In the genomic region with DNA sequence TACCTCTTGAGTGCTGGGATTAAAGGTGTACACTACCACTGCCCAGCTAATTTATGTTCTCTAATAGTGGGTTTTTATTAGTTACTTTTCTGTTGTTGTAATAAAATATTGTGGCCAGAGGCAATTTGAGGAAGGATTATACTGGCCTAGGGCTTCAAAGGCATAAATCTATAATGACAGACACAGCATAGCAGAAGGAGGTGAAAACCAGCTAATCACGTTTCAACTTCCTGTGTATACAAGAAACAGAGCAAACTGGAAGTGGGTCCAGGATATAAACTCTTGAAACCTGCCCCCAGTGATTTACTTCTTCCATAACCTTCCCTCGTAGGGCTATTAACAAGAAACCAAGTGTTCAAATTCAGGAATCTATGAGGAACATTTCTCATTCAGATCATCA, we compare ENCODE assay signal across 32 mouse cellular contexts.
"Had no signal": no experiment of that assay in that cellular context is flagged by ENCODE, and none has a peak within 500 bp of the region (broad histone marks: within the 10 kb centered on the region; RNA-seq: fewer than 3 reads in every experiment).

No protein-coding gene starts in this region.

- H3K9me3 ChIP-seq: limb, embryonic 10.5 days; limb, embryonic 12.5 days; limb, embryonic 13.5 days; limb, embryonic 15.5 days; liver, embryonic 12.5 days; liver, embryonic 13.5 days; liver, embryonic 15.5 days; lung, embryonic 15.5 days; megakaryocyte, embryonic 14.5 days; midbrain, embryonic 10.5 days; midbrain, embryonic 12.5 days; midbrain, embryonic 13.5 days; midbrain, embryonic 15.5 days; neural tube, embryonic 12.5 days had no signal

- H3K4me2 ChIP-seq: limb, embryonic 12.5 days; limb, embryonic 13.5 days; limb, embryonic 15.5 days; liver, embryonic 11.5 days; liver, embryonic 12.5 days; liver, embryonic 13.5 days; liver, embryonic 15.5 days; lung, embryonic 14.5 days; lung, embryonic 15.5 days; midbrain, embryonic 11.5 days; midbrain, embryonic 12.5 days; midbrain, embryonic 13.5 days; midbrain, embryonic 15.5 days; neural tube, embryonic 12.5 days had no signal

- H3K27ac ChIP-seq: limb, embryonic 10.5 days; limb, embryonic 12.5 days; limb, embryonic 13.5 days; limb, embryonic 15.5 days; liver, embryonic 12.5 days; liver, embryonic 13.5 days; liver, embryonic 14.5 days; liver, embryonic 15.5 days; lung, embryonic 15.5 days; macrophage; midbrain, embryonic 10.5 days; midbrain, embryonic 12.5 days; midbrain, embryonic 13.5 days; midbrain, embryonic 15.5 days; neural tube, embryonic 12.5 days had no signal

- H3K36me3 ChIP-seq: limb, embryonic 10.5 days; limb, embryonic 12.5 days; limb, embryonic 13.5 days; limb, embryonic 15.5 days; liver, embryonic 12.5 days; liver, embryonic 13.5 days; liver, embryonic 15.5 days; lung, embryonic 15.5 days; midbrain, embryonic 10.5 days; midbrain, embryonic 12.5 days; midbrain, embryonic 13.5 days; midbrain, embryonic 15.5 days; neural tube, embryonic 12.5 days had no signal

- ATAC-seq: liver, embryonic 12.5 days; liver, postnatal 0 days; lung, postnatal 0 days; midbrain, embryonic 13.5 days; midbrain, embryonic 15.5 days; midbrain, embryonic 16.5 days had no signal

- H3K4me1 ChIP-seq: limb, embryonic 10.5 days; limb, embryonic 12.5 days; limb, embryonic 13.5 days; limb, embryonic 15.5 days; liver, embryonic 12.5 days; liver, embryonic 13.5 days; liver, embryonic 15.5 days; lung, embryonic 15.5 days; megakaryocyte, embryonic 14.5 days; midbrain, embryonic 15.5 days; neural tube, embryonic 12.5 days had no signal

- H3K27me3 ChIP-seq: limb, embryonic 12.5 days; limb, embryonic 13.5 days; limb, embryonic 15.5 days; liver, embryonic 12.5 days; liver, embryonic 13.5 days; liver, embryonic 15.5 days; lung, embryonic 15.5 days; megakaryocyte, embryonic 14.5 days; midbrain, embryonic 12.5 days; midbrain, embryonic 13.5 days; midbrain, embryonic 15.5 days; neural tube, embryonic 12.5 days had no signal

- H3K4me3 ChIP-seq: limb, embryonic 10.5 days; limb, embryonic 12.5 days; limb, embryonic 13.5 days; limb, embryonic 15.5 days; liver, embryonic 12.5 days; liver, embryonic 13.5 days; liver, embryonic 15.5 days; lung, embryonic 15.5 days; megakaryocyte, embryonic 14.5 days; midbrain, embryonic 10.5 days; midbrain, embryonic 12.5 days; midbrain, embryonic 13.5 days; midbrain, embryonic 15.5 days; myocyte; neural tube, embryonic 12.5 days had no signal

- H3K9ac ChIP-seq: limb, embryonic 12.5 days; limb, embryonic 13.5 days; limb, embryonic 15.5 days; liver, embryonic 12.5 days; liver, embryonic 13.5 days; liver, embryonic 14.5 days; liver, embryonic 15.5 days; liver, postnatal 0 days; lung, embryonic 14.5 days; lung, embryonic 15.5 days; midbrain, embryonic 12.5 days; midbrain, embryonic 13.5 days; midbrain, embryonic 15.5 days; neural tube, embryonic 12.5 days had no signal

- DNase-seq: left cerebral cortex, postnatal 4 days; liver; liver, embryonic 13.5 days; liver, postnatal 0 days; lung, adult 18-20 months; lung, adult 2 months; lung, embryonic 14.5 days; lung, postnatal 10 days; lung, postnatal 14 days; lung, postnatal 36 days; lung, postnatal 4 days; midbrain, embryonic 14.5 days had no signal
